Mouse (Mus musculus) testis, postnatal 14 days (tissue): ENCODE measurements at regions not wholly inside any gene's neighbourhood (a gene's known extent, or its start where the extent isn't known, plus 50 kb on each side); places are given as distances from the start of the nearest gene placed in this dataset.

Experiments used
- DNase-seq: peaks from one replicate; pipeline ENCODE4 v3.0.0; 2021; ENCODE audit warnings: low spot score

DNA sequence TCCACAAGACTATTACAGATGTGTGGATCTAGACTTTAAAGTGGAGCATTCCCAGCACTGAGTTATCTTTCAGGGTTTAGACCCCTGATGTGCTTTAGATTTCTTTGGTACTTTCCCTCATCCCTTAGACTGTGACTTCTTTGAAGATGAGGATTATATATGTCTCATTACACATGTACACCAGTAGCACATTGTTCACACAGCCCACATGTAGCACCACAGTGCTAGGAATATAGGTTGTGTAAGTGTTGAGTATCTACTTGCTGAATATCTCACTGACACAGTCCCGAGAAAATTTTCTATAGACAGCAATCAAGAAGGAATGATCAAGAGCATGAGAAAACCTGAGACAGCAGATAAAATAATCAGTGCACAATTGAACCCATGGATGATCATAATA is 243.4 kb upstream of the Brinp1 start:
- DNase-seq = no peak

GRCm38 (mm10) chr4:69196094-69196493 is 241.9 kb upstream of the Brinp1 start:
- DNase-seq = no peak

DNA sequence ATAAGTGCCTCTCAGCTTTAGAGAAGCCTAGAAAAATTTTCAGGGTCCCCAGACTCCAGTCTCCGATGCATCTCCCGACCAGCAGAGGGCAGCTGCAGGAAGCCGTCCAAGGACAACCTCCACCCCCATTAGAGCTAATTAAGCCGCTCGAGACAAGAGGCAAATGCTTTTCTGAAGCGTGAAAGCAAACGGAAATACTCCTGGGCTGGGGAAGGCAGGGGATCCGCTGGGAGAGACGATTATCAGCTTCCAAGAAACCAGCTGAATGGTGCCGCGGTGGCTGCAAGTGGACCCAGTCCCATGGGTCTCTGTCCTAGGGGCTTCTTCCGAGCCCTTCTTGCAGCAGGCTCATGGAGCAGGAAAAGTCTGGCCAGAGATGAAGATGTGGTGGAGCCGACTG is 241.4 kb upstream of the Brinp1 start:
- peak; percentile 38 for DNase-seq
